Mouse (Mus musculus) embryonic fibroblast, embryonic 13.5 days (primary cell): ENCODE results near the gene Pdgfa. TPM values are rescaled to one million over a fixed set of nuclear protein-coding genes. Genes with fewer than 3 reads are reported as not detected.

Experiments
- H3K27ac ChIP-seq: 2 replicates; pipeline ENCODE4 v1.5.1; 2012; ENCODE audit warnings: low read length, control low read depth, inconsistent platforms; ENCODE audit not compliant: insufficient read depth
- H3K4me1 ChIP-seq: 2 replicates; pipeline ENCODE4 v1.6.1; 2011; ENCODE audit warnings: low read length; ENCODE audit not compliant: control insufficient read depth, insufficient read depth
- H3K4me3 ChIP-seq: 2 replicates; pipeline ENCODE4 v1.5.1; 2011; ENCODE audit warnings: mild to moderate bottlenecking, control low read depth, low read length; ENCODE audit not compliant: insufficient read depth
- CTCF ChIP-seq: IDR thresholded peaks from 2 replicates; pipeline ENCODE4 v1.5.1; 2011; ENCODE audit warnings: mild to moderate bottlenecking, control low read depth, low read length, moderate library complexity, borderline replicate concordance; ENCODE audit not compliant: insufficient read depth
- POLR2A ChIP-seq: IDR thresholded peaks from 2 replicates; pipeline ENCODE4 v1.6.1; 2011; ENCODE audit warnings: low read depth, mild to moderate bottlenecking, control low read depth, low read length, moderate library complexity
- polyA plus RNA-seq: library from polyadenylated mRNA; stranded (reverse); fragments of >200 nt; gene quantifications from 2 replicates; pipeline ENCODE4 v1.2.4, GENCODE M21; 2011; ENCODE audit warnings: low read depth; ENCODE audit not compliant: missing spikeins, insufficient read length

Gene Pdgfa
- polyA plus RNA-seq, 1 experiment: 32.4 TPM

DNA sequence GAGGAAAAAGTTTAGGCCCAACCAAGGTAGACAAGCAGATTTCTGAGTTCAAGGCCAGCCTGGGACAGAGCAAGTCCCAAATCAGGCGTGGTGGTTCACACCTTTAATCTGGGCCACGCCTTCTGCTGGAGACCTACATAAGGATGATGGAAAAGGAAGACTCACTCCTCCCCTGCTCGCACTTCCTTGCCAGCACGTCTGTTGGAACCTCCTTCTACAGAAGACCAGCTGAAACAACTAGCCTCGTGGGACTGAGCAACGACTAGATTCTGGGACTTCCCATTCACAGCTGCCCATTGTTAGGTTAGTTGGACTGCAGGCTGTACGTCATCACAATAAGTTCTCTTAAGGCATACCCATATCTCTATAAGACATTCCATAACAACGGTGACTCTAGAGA, 55.3 kb downstream of the Pdgfa start:
- TF ChIP-seq POLR2A (no peak), CTCF (no peak)
- H3K4me1 ChIP-seq: peaks cover 4% of the 10 kb centered on the region; the same call in 1 of the 2 replicates
- no peak overlapping the region for H3K27ac ChIP-seq
- H3K4me3 ChIP-seq: no peak overlapping the region

DNA sequence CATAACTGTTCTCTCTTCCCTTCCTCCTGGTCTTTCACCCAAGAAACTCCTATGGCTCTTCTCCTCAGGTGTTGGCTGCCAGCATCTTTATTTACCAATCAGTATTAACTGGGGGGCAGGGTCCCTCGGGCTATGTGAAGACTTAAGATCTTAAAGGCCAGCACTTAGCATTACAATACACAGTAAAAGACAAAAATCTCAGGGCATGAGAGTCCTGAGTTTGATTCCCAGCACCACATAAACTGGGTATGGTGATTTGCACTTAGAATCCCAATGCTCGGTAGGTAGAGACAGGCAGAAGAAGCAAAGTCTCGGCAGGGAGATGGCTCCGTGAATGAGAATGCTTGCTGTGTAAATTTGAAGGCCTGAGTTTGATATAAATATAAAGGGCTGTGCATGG, 56.6 kb downstream of the Pdgfa start:
- H3K4me3 ChIP-seq: no peak overlapping the region
- peaks cover 4% of the 10 kb centered on the region; the same call in 1 of the 2 replicates for H3K4me1 ChIP-seq
- TF ChIP-seq CTCF (no peak), POLR2A (no peak)
- no peak overlapping the region for H3K27ac ChIP-seq

DNA sequence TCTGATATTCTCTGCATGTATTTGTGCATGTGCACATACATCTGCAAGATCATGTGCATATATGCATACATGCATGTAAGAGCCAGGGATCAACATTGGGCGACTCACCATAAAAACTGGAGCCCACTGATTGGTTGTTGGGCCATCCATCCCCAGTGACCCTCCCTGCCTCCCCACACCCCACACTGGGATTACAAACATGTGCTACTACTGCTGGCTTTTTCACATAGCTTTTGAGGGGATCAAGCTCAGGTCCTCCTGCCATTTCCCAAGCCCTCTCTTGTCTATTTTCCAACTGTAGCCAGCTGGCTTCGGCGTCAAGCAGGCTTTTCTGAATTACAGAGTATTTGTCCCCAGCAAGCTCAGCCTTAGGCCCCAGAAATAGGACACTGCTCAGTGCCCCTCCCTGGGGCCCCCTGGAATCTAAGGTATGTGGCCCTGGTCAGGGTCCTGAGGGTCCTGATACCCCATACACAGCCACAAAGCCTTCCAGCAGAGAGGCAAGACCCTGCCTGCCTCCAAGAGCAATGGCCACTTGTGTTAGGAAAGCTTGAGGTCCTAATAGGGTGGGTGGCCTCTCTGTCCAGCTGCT, 58.5 kb downstream of the Pdgfa start:
- H3K27ac ChIP-seq: no peak overlapping the region
- TF ChIP-seq POLR2A (no peak), CTCF (no peak)
- peaks cover 4% of the 10 kb centered on the region; the same call in 1 of the 2 replicates for H3K4me1 ChIP-seq
- H3K4me3 ChIP-seq: no peak overlapping the region

DNA sequence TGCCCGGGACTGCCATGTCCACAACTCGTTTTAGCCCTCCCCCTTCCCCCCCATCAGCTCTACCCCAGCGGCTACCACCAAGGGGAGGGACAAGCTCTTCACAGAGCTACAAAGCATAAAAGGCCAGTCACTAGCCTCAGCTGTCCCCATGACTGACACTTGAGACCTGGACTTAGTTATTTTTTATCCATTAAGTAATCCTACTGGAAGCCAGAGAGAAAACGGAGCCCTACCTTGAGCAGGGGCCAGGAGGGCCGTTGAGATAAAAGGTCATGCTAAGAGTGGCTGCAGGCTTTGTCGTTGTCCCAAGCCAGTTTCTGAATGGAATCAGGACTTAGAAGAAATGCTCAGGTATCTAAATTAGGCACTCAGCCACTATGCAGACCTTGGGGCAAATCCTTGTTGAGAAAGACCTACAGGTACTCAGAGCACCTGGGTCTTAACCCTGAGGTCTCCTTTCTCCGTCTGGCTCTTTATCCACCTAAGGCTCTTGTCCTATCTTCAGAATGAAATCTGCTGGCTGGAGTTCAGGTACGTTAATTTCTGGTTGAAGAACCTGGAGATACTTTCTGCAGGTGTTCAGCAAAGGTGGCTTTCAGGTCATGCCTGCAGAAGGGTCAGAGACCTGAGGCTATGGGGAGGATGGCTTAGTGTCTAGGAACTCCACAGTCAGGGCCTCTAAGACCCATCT, 60.6 kb downstream of the Pdgfa start:
- TF ChIP-seq POLR2A (no peak), CTCF (no peak)
- H3K27ac ChIP-seq: no peak overlapping the region
- no peaks in the 10 kb centered on the region for H3K4me1 ChIP-seq
- no peak overlapping the region for H3K4me3 ChIP-seq

DNA sequence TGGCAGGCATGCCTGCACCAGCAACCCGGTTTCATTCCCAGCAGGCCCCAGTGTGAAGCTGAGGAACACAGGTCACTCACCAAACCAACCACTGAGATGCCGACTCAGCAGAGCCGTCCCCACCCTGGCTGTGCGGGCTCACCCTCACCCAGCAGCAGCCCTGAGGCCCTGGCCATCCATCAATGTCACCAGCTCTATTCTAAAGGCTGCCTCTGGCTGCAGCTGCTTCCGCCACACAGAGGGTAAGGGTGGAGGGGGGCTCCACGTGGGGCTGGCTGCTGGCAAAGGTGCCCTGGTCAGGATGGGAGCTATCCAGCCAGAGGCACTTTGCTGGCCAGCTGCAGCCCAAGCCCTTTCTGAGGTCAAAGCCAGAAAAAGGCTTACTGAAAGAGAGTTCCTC, 62.6 kb downstream of the Pdgfa start:
- no peak overlapping the region for H3K27ac ChIP-seq
- H3K4me3 ChIP-seq: no peak overlapping the region
- no peaks in the 10 kb centered on the region for H3K4me1 ChIP-seq
- TF ChIP-seq POLR2A: no peak
- no peak for TF ChIP-seq CTCF

DNA sequence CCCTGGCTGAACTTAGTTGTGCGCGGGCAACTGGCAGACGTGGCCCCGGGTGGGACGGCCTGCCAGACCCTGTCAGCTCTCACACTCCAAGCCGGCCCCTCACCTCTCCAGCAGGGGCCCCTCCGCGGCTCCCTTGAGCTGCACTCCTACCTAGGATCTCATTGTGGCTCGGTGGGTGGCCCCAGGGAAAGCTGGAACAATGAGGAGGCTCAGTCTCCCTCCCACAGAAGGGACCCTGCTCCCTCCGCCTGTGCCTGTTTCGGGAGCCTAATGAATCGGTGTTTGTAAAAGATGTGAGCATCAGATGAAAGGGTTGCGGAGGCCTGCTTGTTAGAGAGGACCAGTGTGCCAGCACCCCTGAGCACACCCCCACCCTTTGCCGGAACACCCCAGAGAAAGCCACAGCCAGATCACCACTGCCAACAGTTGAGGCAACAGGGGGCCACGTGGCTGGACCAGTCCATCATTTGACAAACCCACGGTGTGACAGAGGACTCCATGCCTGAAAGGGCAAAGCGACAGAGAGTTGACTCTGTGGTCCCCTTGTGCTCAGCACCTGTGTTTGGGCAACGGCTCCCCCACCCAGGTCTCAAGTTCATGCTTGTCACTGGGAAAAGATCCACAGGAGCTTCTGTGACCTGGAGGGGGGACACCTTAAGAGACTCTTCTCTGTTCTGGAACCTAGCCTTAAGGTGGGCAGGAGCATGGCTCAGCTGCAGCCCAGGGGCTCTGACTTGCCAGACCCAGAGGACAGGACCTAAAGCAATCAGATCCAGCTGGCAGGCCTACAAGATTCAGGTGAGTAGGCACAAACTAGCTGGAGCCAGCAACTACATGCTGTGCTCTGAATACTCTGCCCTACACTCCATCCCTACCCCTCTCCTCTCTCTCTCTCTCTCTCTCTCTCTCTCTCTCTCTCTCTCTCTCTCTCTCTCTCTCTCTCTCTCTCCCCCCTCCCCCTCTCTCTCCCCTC, 64.4 kb downstream of the Pdgfa start:
- TF ChIP-seq POLR2A (no peak), CTCF (no peak)
- no peak overlapping the region for H3K27ac ChIP-seq

DNA sequence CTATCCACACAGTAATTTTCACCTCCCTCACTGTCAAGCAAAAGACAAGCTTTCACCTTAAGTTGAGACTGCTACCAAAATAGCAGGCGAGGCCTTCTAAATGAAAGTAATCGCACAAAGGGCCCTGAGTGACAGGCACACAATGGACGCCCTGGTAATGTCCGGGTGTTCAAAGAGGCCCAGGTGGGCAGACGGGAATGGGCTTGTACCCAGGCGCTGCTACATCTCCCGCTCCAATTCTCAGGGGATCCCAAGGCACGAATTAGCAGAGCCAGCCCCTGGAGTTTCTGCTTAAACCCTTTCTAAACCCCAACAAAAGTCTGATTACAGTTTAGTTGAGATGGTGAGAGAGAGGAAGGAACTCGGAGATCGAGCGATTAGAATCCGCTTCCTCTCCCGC, 65.3 kb downstream of the Pdgfa start:
- TF ChIP-seq CTCF (no peak), POLR2A (no peak)
- Histone ChIP-seq H3K4me1 (no peaks in the 10 kb centered on the region), H3K4me3 (no peak overlapping the region), H3K27ac (no peak overlapping the region)

More for the DNA sequence above, 64.4 kb downstream of the Pdgfa start:
- Histone ChIP-seq H3K4me1 (no peaks in the 10 kb centered on the region), H3K4me3 (no peak overlapping the region)

DNA sequence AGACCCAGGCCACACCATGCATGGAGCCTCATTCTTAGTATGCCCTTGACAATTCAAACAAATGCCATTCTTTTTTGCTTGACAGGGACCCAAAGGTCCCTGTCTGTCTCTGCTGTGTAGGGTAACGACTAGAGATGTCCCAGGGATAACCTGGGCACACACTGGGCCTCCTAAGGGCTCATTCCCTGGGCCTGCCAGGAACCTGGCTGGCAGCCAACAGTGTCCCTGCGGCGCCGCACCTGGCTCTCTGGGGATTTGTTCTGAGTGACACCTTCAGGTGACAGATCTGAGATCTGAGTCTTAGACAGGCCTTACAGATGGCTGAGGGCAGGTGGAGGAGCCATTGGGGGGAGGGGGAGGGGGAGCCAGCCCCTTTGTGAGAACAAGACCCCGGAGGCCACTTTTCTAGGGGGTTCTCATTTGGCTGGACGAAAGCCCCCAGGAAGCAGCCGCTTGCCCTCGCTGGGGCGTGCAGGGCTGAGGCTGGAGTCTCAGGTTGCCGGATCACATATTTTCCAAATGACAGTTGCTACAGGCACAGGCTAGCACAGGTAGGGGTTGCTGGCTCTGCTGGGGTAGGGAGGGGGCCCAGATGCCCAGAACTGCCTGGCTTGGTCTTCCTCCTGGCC, 67.2 kb downstream of the Pdgfa start:
- no peak overlapping the region for H3K4me3 ChIP-seq
- no peaks in the 10 kb centered on the region for H3K4me1 ChIP-seq
- no peak overlapping the region for H3K27ac ChIP-seq
- TF ChIP-seq POLR2A (no peak), CTCF (no peak)

Other genes with a start within 250 kb of the Pdgfa start
- gene Fam20c, start 242.9 kb downstream of the Pdgfa start, polyA plus RNA-seq: 10.8 and 13.4 TPM in 2 replicates
- not detected in 2 replicates for gene Gm5294, start 177.3 kb downstream of the Pdgfa start, polyA plus RNA-seq
- gene Prkar1b, start 152.6 kb upstream of the Pdgfa start, polyA plus RNA-seq: 20.4 and 31.4 TPM in 2 replicates
- gene Dnaaf5, start 152.9 kb upstream of the Pdgfa start, polyA plus RNA-seq: 8.5 and 10.2 TPM in 2 replicates
- 46.3 and 49.0 TPM in 2 replicates for gene Sun1, start 203.3 kb upstream of the Pdgfa start, polyA plus RNA-seq